ENCODE assay signal across 24 mouse cellular contexts in genomic region chr5:119530009-119530408, GRCm38 (mm10).
DNase-seq lines count a peak whose midpoint lies in the region; ATAC-seq lines count a peak whose summit lies in the region.
"Had no signal": no experiment of that assay in that cellular context is flagged by ENCODE, and none has a peak within 500 bp of the region (broad histone marks: within the 10 kb centered on the region; RNA-seq: fewer than 3 reads in every experiment).

No protein-coding gene starts in this region.

- WGBS in midbrain, embryonic 14.5 days, result 49% methylated on average over 8 of the region's 8 CpGs
- 43% methylated on average over 8 of the region's 8 CpGs for WGBS in midbrain, embryonic 16.5 days
- WGBS in embryonic facial prominence, embryonic 13.5 days, result 22% methylated on average over 8 of the region's 8 CpGs
- 18% methylated on average over 8 of the region's 8 CpGs for WGBS in limb, embryonic 11.5 days
- WGBS in forebrain, embryonic 16.5 days, result 24% methylated on average over 8 of the region's 8 CpGs

- H3K27me3 ChIP-seq in midbrain, embryonic 14.5 days (ENCODE audit: control insufficient read depth, insufficient read depth, low read length), result no peaks in the 10 kb centered on the region
- no peaks in the 10 kb centered on the region for H3K27me3 ChIP-seq in midbrain, embryonic 16.5 days (ENCODE audit: control insufficient read depth, insufficient read depth, low read depth, low read length)
- 0 out of 2 replicates have a peak, but pooled peaks cover 7% of the 10 kb centered on the region for H3K27me3 ChIP-seq in embryonic facial prominence, embryonic 13.5 days
- H3K27me3 ChIP-seq in limb, embryonic 11.5 days (ENCODE audit: control insufficient read depth, insufficient read depth, low read length), result no peaks in the 10 kb centered on the region
- no peaks in the 10 kb centered on the region for H3K27me3 ChIP-seq in forebrain, embryonic 16.5 days (replicated peaks; ENCODE audit: control insufficient read depth, insufficient read depth, low read length)
- H3K27me3 ChIP-seq: CH12.LX; forebrain, embryonic 15.5 days; liver, embryonic 15.5 days; lung, embryonic 15.5 days; neural tube, embryonic 15.5 days; Patski had no signal

- ATAC-seq in midbrain, embryonic 14.5 days (ENCODE audit: low FRiP score, low TSS enrichment), result no peak
- no peak for ATAC-seq in midbrain, embryonic 16.5 days
- 0 out of 2 replicates have a peak, but pooled peaks have one; percentile 54 for ATAC-seq in embryonic facial prominence, embryonic 13.5 days (ENCODE audit: insufficient number of reproducible peaks, insufficient read depth, low FRiP score, low TSS enrichment, low read depth)
- ATAC-seq in limb, embryonic 11.5 days (ENCODE audit: insufficient number of reproducible peaks, low FRiP score, low TSS enrichment, low read depth), result no peak
- ATAC-seq in forebrain, embryonic 16.5 days, result no peak
- ATAC-seq: forebrain, embryonic 15.5 days; Patski had no signal

- H3K9me3 ChIP-seq in midbrain, embryonic 14.5 days (ENCODE audit: control insufficient read depth, low read length), result no peaks in the 10 kb centered on the region
- no peaks in the 10 kb centered on the region for H3K9me3 ChIP-seq in midbrain, embryonic 16.5 days (replicated peaks; ENCODE audit: control insufficient read depth, low read length, poor library complexity, severe bottlenecking)
- H3K9me3 ChIP-seq in embryonic facial prominence, embryonic 13.5 days, result no peaks in the 10 kb centered on the region
- H3K9me3 ChIP-seq in limb, embryonic 11.5 days (ENCODE audit: control insufficient read depth, low read length), result no peaks in the 10 kb centered on the region
- no peaks in the 10 kb centered on the region for H3K9me3 ChIP-seq in forebrain, embryonic 16.5 days (ENCODE audit: control insufficient read depth, low read length)
- H3K9me3 ChIP-seq: forebrain, embryonic 15.5 days; liver, embryonic 15.5 days; lung, embryonic 15.5 days; midbrain, embryonic 10.5 days; neural tube, embryonic 15.5 days had no signal

- no peak overlapping the region for H3K4me2 ChIP-seq in midbrain, embryonic 14.5 days (ENCODE audit: low read length)
- H3K4me2 ChIP-seq in midbrain, embryonic 16.5 days (ENCODE audit: low read length), result no peak overlapping the region
- H3K4me2 ChIP-seq in embryonic facial prominence, embryonic 13.5 days, result peak overlapping the region; percentile 21
- H3K4me2 ChIP-seq in limb, embryonic 11.5 days (ENCODE audit: low read depth, severe bottlenecking), result no peak overlapping the region
- H3K4me2 ChIP-seq in forebrain, embryonic 16.5 days (ENCODE audit: low read length), result no peak overlapping the region
- H3K4me2 ChIP-seq: forebrain, embryonic 15.5 days; liver, embryonic 15.5 days; lung, embryonic 15.5 days; neural tube, embryonic 15.5 days had no signal

- H3K27ac ChIP-seq in midbrain, embryonic 14.5 days (replicated peaks; ENCODE audit: low read depth, low read length), result no peak overlapping the region
- no peak overlapping the region for H3K27ac ChIP-seq in midbrain, embryonic 16.5 days (ENCODE audit: low read length)
- peak overlapping the region; percentile 79 for H3K27ac ChIP-seq in embryonic facial prominence, embryonic 13.5 days
- no peak overlapping the region for H3K27ac ChIP-seq in limb, embryonic 11.5 days (replicated peaks; ENCODE audit: low read depth, low read length)
- H3K27ac ChIP-seq in forebrain, embryonic 16.5 days (ENCODE audit: low read length), result no peak overlapping the region
- H3K27ac ChIP-seq: forebrain, embryonic 15.5 days; liver, embryonic 15.5 days; lung, embryonic 15.5 days; macrophage; midbrain, embryonic 10.5 days; neural tube, embryonic 15.5 days; stomach, postnatal 0 days had no signal

- H3K9ac ChIP-seq in midbrain, embryonic 14.5 days (replicated peaks; ENCODE audit: low read length), result no peak overlapping the region
- no peak overlapping the region for H3K9ac ChIP-seq in midbrain, embryonic 16.5 days (ENCODE audit: low read depth, low read length)
- H3K9ac ChIP-seq in embryonic facial prominence, embryonic 13.5 days, result no peak overlapping the region
- no peak overlapping the region for H3K9ac ChIP-seq in limb, embryonic 11.5 days (ENCODE audit: low read length)
- H3K9ac ChIP-seq in forebrain, embryonic 16.5 days (replicated peaks; ENCODE audit: low read depth, low read length), result no peak overlapping the region
- H3K9ac ChIP-seq: forebrain, embryonic 15.5 days; liver, embryonic 15.5 days; lung, embryonic 15.5 days; neural tube, embryonic 15.5 days had no signal

- H3K36me3 ChIP-seq in midbrain, embryonic 14.5 days (ENCODE audit: control insufficient read depth, insufficient read depth, low read length), result no peaks in the 10 kb centered on the region
- H3K36me3 ChIP-seq in midbrain, embryonic 16.5 days (ENCODE audit: control insufficient read depth, insufficient read depth, low read length), result no peaks in the 10 kb centered on the region
- H3K36me3 ChIP-seq in embryonic facial prominence, embryonic 13.5 days, result no peaks in the 10 kb centered on the region
- H3K36me3 ChIP-seq in limb, embryonic 11.5 days (ENCODE audit: control insufficient read depth, insufficient read depth, low read length), result no peaks in the 10 kb centered on the region
- H3K36me3 ChIP-seq in forebrain, embryonic 16.5 days (ENCODE audit: control insufficient read depth, insufficient read depth), result no peaks in the 10 kb centered on the region
- H3K36me3 ChIP-seq: forebrain, embryonic 15.5 days; G1E; liver, embryonic 15.5 days; lung, embryonic 15.5 days; midbrain, embryonic 10.5 days; neural tube, embryonic 15.5 days had no signal

- peak; percentile 40 for DNase-seq in midbrain, embryonic 14.5 days
- peak; percentile 70 for DNase-seq in limb, embryonic 11.5 days (ENCODE audit: low spot score)
- DNase-seq in retina, postnatal 1 day, result peak; percentile 84
- no peak for DNase-seq in B cell, adult 2 months
- no peak for DNase-seq in adrenal gland, adult 18-20 months (ENCODE audit: low spot score in 2 of 2)
- DNase-seq: adrenal gland, adult 2 months; cerebellum, adult 18-20 months; cerebellum, postnatal 14 days; kidney, adult 2 months; kidney, postnatal 10 days; liver had no signal

- no peak overlapping the region for H3K4me3 ChIP-seq in midbrain, embryonic 14.5 days (replicated peaks; ENCODE audit: low read depth, low read length)
- H3K4me3 ChIP-seq in midbrain, embryonic 16.5 days (ENCODE audit: low read depth, low read length), result no peak overlapping the region
- H3K4me3 ChIP-seq in embryonic facial prominence, embryonic 13.5 days, result no peak overlapping the region
- no peak overlapping the region for H3K4me3 ChIP-seq in limb, embryonic 11.5 days (ENCODE audit: low read depth, low read length)
- H3K4me3 ChIP-seq in forebrain, embryonic 16.5 days (replicated peaks; ENCODE audit: low read length), result no peak overlapping the region
- H3K4me3 ChIP-seq: forebrain, embryonic 15.5 days; liver, embryonic 15.5 days; lung, embryonic 15.5 days; midbrain, embryonic 10.5 days; neural tube, embryonic 15.5 days had no signal

- 0 out of 2 replicates have a peak, but pooled peaks cover 3% of the 10 kb centered on the region for H3K4me1 ChIP-seq in midbrain, embryonic 14.5 days (ENCODE audit: control insufficient read depth, insufficient read depth, low read length)
- no peaks in the 10 kb centered on the region for H3K4me1 ChIP-seq in midbrain, embryonic 16.5 days (ENCODE audit: control insufficient read depth, insufficient read depth, low read length)
- H3K4me1 ChIP-seq in embryonic facial prominence, embryonic 13.5 days, result peaks cover 33% of the 10 kb centered on the region
- peaks cover 13% of the 10 kb centered on the region for H3K4me1 ChIP-seq in limb, embryonic 11.5 days (ENCODE audit: control insufficient read depth, insufficient read depth, low read length)
- peaks cover 5% of the 10 kb centered on the region for H3K4me1 ChIP-seq in forebrain, embryonic 16.5 days (replicated peaks; ENCODE audit: control insufficient read depth, insufficient read depth, low read length)
- H3K4me1 ChIP-seq: liver, embryonic 15.5 days; neural tube, embryonic 15.5 days had no signal

Comparison
In these comparisons a context has a peak if more than half of its experiments do, and no peak if none do; other contexts are left out.
1. DNase-seq: peak in midbrain, embryonic 14.5 days (single experiment), limb, embryonic 11.5 days (single experiment) and retina, postnatal 1 day (single experiment); none in B cell, adult 2 months (0 of 2) and adrenal gland, adult 18-20 months (0 of 2).